Mouse (Mus musculus) Patski (cell line): ENCODE measurements around the gene Gipc2. TPM values are rescaled to one million over a fixed set of nuclear protein-coding genes. Genes with fewer than 3 reads are reported as not detected.
A peak's percentile ranks its signal among the peaks of the same experiment; 100 is the strongest.

Experiments used
- ATAC-seq: fragments of 100-300 bp; one replicate; pipeline ENCODE4 v1.8.0; 2021
- CTCF ChIA-PET: fragments of 350-600 bp; sonication (Branson Sonifier 250); formaldehyde crosslinking; loops from one replicate; lab custom pipeline; 2022; ENCODE audit warnings: inconsistent platforms; lab: Charles Lee
- POLR2A ChIA-PET: fragments of 350-600 bp; sonication (Branson Sonifier 250); formaldehyde crosslinking; loops from one replicate; lab custom pipeline; 2022; ENCODE audit warnings: antibody characterized with exemption, inconsistent platforms; lab: Charles Lee
- DNase-seq: peaks from one replicate; pipeline ENCODE4 v3.0.0-alpha.2; 2011; ENCODE audit warnings: low read depth, low spot score
- H3K27me3 ChIP-seq: fragments of 371-371 bp; one replicate; pipeline ENCODE4 v1.5.1; 2021
- CTCF ChIP-seq: fragments of 100-300 bp; IDR thresholded peaks from one replicate; pipeline ENCODE4 v1.5.1; 2021
- in situ Hi-C: fragments of 300-500 bp; cut with MboI; formaldehyde crosslinking; loops from 3 replicates; pipeline ENCODE4 v1.11.1; 2018; ENCODE audit warnings: low pct_unique_long_range_greater_than_20kb, mixed read lengths
- polyA plus RNA-seq: library from polyadenylated mRNA; unstranded; gene quantifications from one replicate; pipeline ENCODE4 v1.2.3, GENCODE M21; 2021

Gene Gipc2
- polyA plus RNA-seq, 1 experiment from 2014 or later, result 0.21 TPM

DNA sequence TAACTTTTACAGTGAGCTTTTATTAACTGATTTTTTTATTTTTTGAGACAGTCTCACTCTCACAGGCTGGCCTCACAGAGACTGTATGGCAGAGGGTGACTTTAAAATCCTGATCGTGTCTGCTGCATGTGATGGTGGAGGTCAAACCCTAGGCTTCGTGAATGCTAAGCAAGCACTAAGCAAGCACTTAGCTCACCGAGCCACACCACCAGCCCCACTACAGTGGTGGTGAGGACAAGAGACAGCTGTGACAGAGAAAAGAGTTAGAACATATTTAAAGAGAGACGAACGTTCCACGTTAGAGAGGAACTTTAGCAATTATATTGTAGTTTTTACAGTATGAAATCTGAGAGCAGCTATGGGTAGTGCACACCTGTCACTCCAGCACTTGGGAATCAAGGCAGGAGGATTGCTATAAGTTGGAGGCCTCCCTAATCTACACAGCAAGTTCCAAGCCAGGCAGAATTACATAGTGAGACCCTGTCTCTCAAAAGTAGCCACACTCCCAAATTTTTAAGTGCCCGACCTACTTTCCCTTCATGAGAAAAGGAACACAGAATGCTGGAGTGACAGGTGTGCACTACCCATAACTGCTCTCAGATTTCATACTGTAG, 6.4 kb upstream of the Gipc2 start:
- in situ Hi-C loops, result no loop called here
- ChIA-PET CTCF (interaction anchor here (0.8 to 2.6 kb wide), 2 partner anchors 21 to 62 kb away, joined by 4 to 8 read pairs; no protein-coding TSS in a partner anchor), POLR2A (interaction anchor here (0.6 kb wide), 1 partner anchor 26 kb away, joined by 3 read pairs; no protein-coding TSS in a partner anchor)
- TF ChIP-seq CTCF, result no peak
- DNase-seq (no peak), ATAC-seq (no peak)
- H3K27me3 ChIP-seq, result no peaks in the 10 kb centered on the region

DNA sequence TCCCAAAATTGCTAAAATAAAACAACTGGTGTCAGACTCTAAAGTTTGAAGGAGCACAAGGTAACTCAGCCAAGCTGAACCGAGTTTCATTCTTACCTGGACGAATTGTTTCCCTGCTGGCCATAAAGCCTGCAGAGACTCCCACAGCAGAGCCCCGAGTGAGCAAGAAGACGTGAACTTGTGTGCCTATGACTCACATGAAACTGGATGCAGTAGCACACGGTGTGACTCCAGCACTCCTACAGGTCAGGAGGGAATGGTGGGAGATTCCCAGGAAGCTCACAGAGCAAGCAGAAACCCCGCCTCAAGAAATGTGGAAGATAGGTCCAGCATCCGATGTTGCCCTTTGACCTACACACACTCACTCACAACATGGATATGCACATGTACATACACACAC, 5.8 kb upstream of the Gipc2 start:
- ChIA-PET POLR2A (interaction anchor here (0.6 kb wide), 1 partner anchor 27 kb away, joined by 3 read pairs; no protein-coding TSS in a partner anchor), CTCF (interaction anchor here (0.8 to 2.6 kb wide), 2 partner anchors 21 to 61 kb away, joined by 4 to 8 read pairs; no protein-coding TSS in a partner anchor)
- peak; percentile 13 for ATAC-seq
- in situ Hi-C loops, result no loop called here
- TF ChIP-seq CTCF, result no peak
- no peak for DNase-seq
- H3K27me3 ChIP-seq, result no peaks in the 10 kb centered on the region

DNA sequence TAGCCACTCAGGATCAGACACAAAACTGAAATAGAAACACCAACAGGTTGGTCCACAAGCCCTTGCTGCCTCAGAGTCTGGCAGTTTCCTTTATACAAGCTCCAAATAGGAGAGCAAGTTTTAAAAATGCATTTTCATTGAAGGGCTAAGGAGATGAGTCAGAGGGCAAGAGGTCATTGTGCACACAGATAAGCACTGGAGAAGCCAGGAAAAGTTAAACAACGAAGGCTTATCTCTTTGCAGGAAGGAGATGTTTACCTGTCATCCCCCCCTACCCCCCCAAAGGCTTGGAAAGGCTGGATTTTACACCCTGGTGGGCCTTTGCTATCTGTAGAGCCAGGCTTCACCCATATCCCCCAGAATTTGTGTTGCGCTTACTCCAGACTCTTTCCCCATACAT, 5.2 kb upstream of the Gipc2 start:
- TF ChIP-seq CTCF, result no peak
- ATAC-seq, result no peak
- in situ Hi-C loops, result no loop called here
- ChIA-PET CTCF (interaction anchor here (2.6 to 3.2 kb wide), 2 partner anchors 13 to 60 kb away, joined by 8 to 17 read pairs; no protein-coding TSS in a partner anchor), POLR2A (no interaction called here)
- no peak for DNase-seq
- no peaks in the 10 kb centered on the region for H3K27me3 ChIP-seq

DNA sequence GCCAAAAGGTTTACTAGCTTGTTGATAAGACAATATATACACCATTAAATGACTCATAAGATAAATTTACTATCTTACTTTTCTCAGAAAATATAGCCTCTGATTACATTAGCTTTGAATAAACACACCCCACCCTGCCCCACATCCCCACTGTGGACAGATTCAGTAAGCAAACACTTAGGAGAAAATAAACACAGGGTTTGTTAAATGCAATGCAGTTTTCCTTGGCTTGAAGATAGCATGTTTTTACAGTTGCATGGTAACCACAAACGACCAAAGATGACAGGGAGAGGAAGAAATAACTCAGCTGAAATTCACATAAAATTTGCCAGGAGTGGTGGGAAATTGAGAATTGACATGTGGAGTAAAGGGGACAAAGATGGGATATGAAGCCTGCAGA, 4.4 kb upstream of the Gipc2 start:
- TF ChIP-seq CTCF, result no peak
- CTCF ChIA-PET, result interaction anchor here (1.3 to 3.2 kb wide), 4 partner anchors 10 to 60 kb away, joined by 4 to 17 read pairs (median 6); no protein-coding TSS in a partner anchor
- in situ Hi-C loops, result no loop called here
- no peak for DNase-seq
- ATAC-seq, result no peak
- no peaks in the 10 kb centered on the region for H3K27me3 ChIP-seq
- POLR2A ChIA-PET, result no interaction called here

DNA sequence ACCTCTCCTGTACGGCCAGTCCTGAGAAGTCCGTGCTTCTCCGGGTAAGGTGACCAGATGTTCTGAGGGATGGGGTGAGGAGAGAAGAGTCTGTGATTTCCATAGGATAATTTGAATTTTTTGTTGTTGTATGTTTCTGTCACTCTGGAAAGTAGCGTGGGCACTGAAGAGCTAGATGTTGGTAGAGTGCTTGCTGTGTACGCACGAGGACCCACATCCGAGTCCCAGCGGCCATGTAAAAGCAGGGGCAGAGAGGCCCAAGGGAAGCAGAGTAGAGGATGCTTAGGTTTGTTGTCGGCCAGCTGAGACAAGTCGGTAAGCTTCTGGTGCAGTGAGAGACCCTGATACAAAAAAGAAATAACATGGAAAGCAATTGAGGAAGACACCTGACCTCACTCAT, 2.0 kb upstream of the Gipc2 start:
- H3K27me3 ChIP-seq, result no peaks in the 10 kb centered on the region
- CTCF ChIA-PET, result interaction anchor here (3.2 kb wide), 1 partner anchor 9 kb away, joined by 17 read pairs; no protein-coding TSS in a partner anchor
- in situ Hi-C loops, result no loop called here

DNA sequence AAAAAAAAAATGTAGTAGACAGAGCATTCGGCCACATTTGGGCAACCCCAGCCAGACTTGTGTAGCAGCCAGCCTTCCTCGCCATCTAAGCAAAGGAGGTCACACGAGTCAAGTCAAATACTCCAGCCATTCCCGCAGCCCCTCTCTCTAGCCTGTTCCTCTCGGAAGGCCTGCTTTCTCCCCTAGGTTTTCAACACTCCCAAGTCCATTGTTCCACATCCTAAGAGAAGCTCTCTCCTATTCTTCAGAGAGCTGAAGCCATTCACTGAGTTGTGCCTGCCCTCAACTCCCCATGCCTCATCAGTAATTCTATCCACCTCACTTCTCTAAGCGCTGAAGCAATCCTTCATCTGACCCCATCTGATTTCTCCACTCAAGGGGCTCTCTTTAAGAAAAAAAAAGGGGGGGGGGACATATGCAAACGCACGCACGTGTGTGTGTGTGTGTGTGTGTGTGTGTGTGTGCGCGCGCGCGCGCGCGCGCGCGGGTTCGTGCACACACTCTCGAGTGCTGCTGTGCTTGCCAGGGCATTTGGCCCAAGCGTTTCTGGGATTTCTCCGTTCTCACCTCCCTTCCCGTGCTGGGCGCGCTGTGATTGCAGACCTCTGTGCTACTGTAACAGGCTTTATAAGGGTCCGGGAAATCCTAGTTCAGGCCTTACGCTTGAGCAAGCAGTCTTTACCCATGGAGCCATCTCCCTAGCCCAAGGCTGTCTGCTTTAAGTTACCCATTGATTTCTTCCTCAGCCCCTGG, 845 bp upstream of the Gipc2 start:
- no peak for TF ChIP-seq CTCF
- in situ Hi-C loops, result no loop called here
- ATAC-seq (no peak), DNase-seq (no peak)
- POLR2A ChIA-PET, result no interaction called here
- CTCF ChIA-PET, result interaction anchor here (1.1 kb wide), 1 partner anchor 17 kb away, joined by 3 read pairs; no protein-coding TSS in a partner anchor
- H3K27me3 ChIP-seq, result no peaks in the 10 kb centered on the region

More for the DNA sequence above, 2.0 kb upstream of the Gipc2 start:
- no peak for TF ChIP-seq CTCF
- no peak for ATAC-seq
- no peak for DNase-seq
- POLR2A ChIA-PET, result no interaction called here

DNA sequence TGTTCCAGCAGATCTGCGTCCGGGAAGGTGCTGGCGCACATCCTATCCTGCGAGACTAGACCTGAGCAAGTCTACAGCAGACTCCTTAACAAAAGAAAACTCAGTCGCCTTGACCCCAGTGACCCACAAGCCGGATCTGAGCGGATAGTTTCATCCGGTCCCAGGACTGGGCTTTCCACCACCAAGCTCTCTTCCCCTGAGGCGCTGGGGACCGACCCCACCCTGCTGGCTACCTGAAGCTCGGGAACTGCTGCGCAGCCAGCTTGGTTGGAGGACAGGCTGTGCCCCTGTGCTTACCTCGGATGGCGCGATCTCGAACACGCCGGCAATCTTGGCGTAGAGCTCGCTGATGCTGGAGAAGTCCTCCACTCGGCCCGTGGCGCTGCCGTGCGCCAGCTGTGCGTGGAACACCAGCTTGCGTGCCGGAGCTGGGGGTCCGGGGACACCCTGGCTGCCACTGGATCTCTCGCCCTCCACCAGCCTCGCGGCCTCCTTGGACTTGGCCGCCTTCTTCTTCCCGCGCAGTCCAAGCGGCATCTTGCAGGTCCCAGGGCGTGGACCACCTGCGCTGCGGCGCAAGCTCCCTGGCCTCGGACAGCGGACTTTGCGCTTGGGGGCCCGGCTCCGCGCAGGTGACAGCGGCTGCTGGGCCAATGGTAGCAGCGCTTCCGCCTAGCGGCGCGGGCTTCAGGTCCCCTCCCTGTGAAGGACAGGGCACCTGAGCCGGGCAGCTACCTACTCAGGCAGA, 505 bp downstream of the Gipc2 start:
- H3K27me3 ChIP-seq, result no peaks in the 10 kb centered on the region
- POLR2A ChIA-PET, result interaction anchor here (0.9 kb wide), 1 partner anchor 21 kb away, joined by 5 read pairs; no protein-coding TSS in a partner anchor
- ATAC-seq, result peak; percentile 40
- no peak for DNase-seq
- in situ Hi-C loops, result no loop called here
- CTCF ChIA-PET, result interaction anchor here (1.1 to 1.7 kb wide), 3 partner anchors 13 to 89 kb away, joined by 3 to 5 read pairs (median 4); no protein-coding TSS in a partner anchor
- TF ChIP-seq CTCF, result no peak

DNA sequence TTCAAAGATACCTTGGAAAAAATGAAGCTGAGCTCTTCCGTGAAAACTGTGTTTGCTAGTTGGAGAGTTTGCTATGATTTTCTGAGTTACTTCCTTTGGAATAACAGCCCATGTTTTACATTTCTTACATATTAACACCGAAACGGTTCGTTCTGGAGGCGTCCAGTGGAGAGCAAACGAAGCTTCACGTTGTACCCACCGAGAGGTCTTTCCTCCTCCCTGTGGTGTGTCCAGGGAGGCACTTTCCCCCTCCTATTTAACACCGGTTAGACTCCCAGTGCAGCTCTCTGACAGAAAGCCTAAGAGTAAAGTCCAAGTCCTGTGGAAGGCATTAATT, 1.0 kb downstream of the Gipc2 start:
- ChIA-PET CTCF (interaction anchor here (1.1 to 1.7 kb wide), 3 partner anchors 14 to 90 kb away, joined by 3 to 5 read pairs (median 4); no protein-coding TSS in a partner anchor), POLR2A (interaction anchor here (0.6 to 0.9 kb wide), 2 partner anchors 20 to 23 kb away, joined by 4 to 5 read pairs; no protein-coding TSS in a partner anchor)
- DNase-seq (no peak), ATAC-seq (no peak)
- in situ Hi-C loops, result no loop called here
- no peak for TF ChIP-seq CTCF
- no peaks in the 10 kb centered on the region for H3K27me3 ChIP-seq

DNA sequence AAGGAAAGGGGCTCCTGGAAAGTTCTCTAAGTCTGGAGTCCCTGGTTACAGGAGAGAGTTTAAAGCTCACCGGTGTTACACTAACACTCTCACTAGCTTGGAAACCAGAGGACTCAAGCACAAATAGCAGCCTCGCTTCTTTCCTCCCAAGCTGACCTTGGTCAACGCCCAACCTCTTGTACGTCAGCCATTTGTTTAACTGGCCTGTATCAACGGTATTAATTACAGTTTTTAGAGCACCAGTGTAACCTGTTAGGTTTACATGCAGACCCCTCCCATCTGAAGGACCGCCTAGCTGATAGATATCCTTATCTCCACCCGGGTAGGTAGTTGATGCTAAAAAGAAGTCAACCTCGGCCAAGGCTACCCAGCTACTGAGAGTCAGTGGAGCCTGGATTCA, 2.7 kb downstream of the Gipc2 start:
- no peak for TF ChIP-seq CTCF
- CTCF ChIA-PET, result interaction anchor here (0.6 to 1.4 kb wide), 2 partner anchors 13 to 20 kb away, joined by 3 read pairs; no protein-coding TSS in a partner anchor

DNA sequence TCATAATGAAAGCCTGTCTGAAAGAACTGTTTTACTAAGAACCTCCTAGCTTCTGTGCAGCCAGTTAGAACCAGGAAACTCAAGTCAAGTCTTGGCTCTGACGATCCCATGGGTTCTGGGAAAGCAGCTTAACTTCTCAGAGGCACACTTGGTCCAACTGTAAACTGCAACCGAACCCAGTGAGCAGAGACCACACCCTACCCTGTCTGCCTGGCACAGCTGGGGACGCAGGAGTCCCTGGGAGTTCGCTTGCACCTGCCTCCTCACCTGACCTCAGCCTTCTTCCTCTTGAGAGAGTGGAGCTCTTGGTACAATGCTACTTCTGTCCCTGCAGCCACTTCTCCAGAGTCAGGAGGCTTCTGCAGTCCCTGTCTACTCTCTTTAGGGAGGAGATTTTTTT, 5.4 kb downstream of the Gipc2 start:
- in situ Hi-C loops, result no loop called here
- no peak for TF ChIP-seq CTCF
- no peak for DNase-seq
- ATAC-seq, result no peak
- H3K27me3 ChIP-seq, result no peaks in the 10 kb centered on the region
- ChIA-PET CTCF (interaction anchor here (1.7 to 4.9 kb wide), 2 partner anchors 11 to 19 kb away, joined by 4 to 21 read pairs; no protein-coding TSS in a partner anchor), POLR2A (no interaction called here)

More for the DNA sequence above, 2.7 kb downstream of the Gipc2 start:
- in situ Hi-C loops, result no loop called here
- POLR2A ChIA-PET, result interaction anchor here (0.8 to 1.1 kb wide), 2 partner anchors 15 to 18 kb away, joined by 3 read pairs; no protein-coding TSS in a partner anchor
- DNase-seq (no peak), ATAC-seq (no peak)
- H3K27me3 ChIP-seq, result no peaks in the 10 kb centered on the region
